Mouse (Mus musculus): ENCODE data around the gene Aldh3a2. TPM values are rescaled to one million over a fixed set of nuclear protein-coding genes. Genes with fewer than 3 reads are reported as not detected.

The Aldh3a2 gene
- total and polyA plus RNA-seq, 3 experiments = 19.5 to 28.4 (median 26.3) TPM

DNA sequence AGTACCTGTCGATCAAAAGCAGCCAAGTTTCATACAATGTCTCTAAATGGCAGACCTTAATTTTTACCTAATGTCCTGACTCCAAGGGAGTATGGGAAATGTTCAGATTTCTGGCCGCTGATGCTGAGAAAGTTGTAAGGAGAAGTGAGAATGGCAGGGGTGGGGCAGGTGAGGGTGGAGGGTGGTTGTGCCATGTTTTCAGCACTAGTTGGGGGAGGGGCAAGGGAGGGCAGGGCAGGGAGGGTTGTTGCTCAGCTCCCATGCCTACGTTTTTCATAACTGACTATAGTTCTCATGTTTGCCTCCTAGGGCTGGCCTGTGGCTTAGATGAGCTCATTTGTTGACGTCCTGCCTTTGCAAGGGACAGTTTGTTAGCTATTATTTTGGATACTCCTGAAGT, 41.8 kb downstream of the Aldh3a2 start:
- Histone ChIP-seq H3K27ac (ENCODE audit: insufficient read depth, low read depth) (no peak overlapping the region), H3K4me3 (replicated peaks in 1 of 3; ENCODE audit: low read depth in 2 of 3, low read length in 2 of 3, poor library complexity in 1 of 3) (no peak overlapping the region), H3K4me1 (ENCODE audit: control insufficient read depth in 1 of 2, insufficient read depth in 2 of 2) (peaks cover 9 to 17% of the 10 kb centered on the region in 2 experiments), H3K4me2 (ENCODE audit: insufficient read depth, low read depth, poor library complexity, severe bottlenecking) (no peak overlapping the region), H3K27me3 (replicated peaks) (no peaks in the 10 kb centered on the region), H3K9me3 (replicated peaks; ENCODE audit: low read length) (no peaks in the 10 kb centered on the region), H3K9ac (ENCODE audit: insufficient read depth, low read depth) (no peak overlapping the region), H3K79me2 (replicated peaks; ENCODE audit: control insufficient read depth, extremely low read depth, insufficient read depth, poor library complexity, severe bottlenecking) (no peaks in the 10 kb centered on the region), H3K36me3 (replicated peaks in 1 of 2; ENCODE audit: control insufficient read depth in 1 of 2, insufficient read depth in 1 of 2, low read length in 1 of 2) (no peaks in the 10 kb centered on the region)
- in situ Hi-C loops (cut with MboI; ENCODE audit: low pct_ligation_motif_present, low pct_unique_long_range_greater_than_20kb, low sequenced_read_pairs) (no loop called here), dilution Hi-C loops (cut with MboI; ENCODE audit: extremely low pct_ligation_motif_present, extremely low pct_unique_long_range_greater_than_20kb, low sequenced_read_pairs) (no loop called here)
- peak; percentile 64; the same call in 1 of the 2 replicates for TF ChIP-seq MAZ (IDR thresholded peaks at IDR 0.05; ENCODE audit: low read depth, low read length)
- no peak for TF ChIP-seq USF1 (IDR thresholded peaks at IDR 0.05; ENCODE audit: low read depth, low read length)
- 0 out of 2 replicates have a peak, but pooled peaks have one; percentile 15 for TF ChIP-seq TCF12 (IDR thresholded peaks at IDR 0.05; ENCODE audit: low read depth, low read length)
- 0 out of 2 replicates have a peak, but pooled peaks have one; percentile 22 for TF ChIP-seq MXI1 (IDR thresholded peaks at IDR 0.05; ENCODE audit: low read depth, low read length)
- TF ChIP-seq IRF4 (IDR thresholded peaks at IDR 0.05; ENCODE audit: low read depth, low read length) = peak; percentile 80
- peak; percentile 79; the same call in 1 of the 2 replicates for TF ChIP-seq CHD2 (IDR thresholded peaks at IDR 0.05; ENCODE audit: low read length)
- TF ChIP-seq MYC (IDR thresholded peaks at IDR 0.05; ENCODE audit: low read depth, low read length) = no peak
- no peak for TF ChIP-seq RCOR1 (conservative IDR thresholded peaks at IDR 0.05; ENCODE audit: low read depth, low read length)
- no peak for TF ChIP-seq ETS1 (conservative IDR thresholded peaks at IDR 0.05; ENCODE audit: low read depth, low read length)
- peak; percentile 56 for DNase-seq (ENCODE audit: extremely low read depth)

DNA sequence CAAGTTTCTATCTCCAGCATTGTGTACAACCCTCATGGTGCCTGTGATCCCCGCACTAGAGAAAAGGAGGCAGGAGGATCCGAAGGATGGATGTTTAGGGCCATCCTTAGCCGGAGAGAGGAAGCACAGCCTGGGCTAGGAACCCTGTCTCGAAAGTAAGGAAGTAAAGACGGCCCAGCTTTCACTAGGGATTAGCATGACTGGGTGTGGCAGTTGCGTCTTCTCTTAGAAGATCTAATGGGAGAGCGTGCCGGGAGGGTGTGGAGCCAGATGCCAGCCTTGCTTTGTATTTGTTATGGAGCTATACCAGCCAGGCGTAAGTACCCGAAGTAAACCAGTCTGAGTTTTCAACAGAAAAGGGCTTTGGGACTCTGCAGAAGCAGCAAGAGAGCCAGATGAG, 42.4 kb downstream of the Aldh3a2 start:
- H3K4me2 ChIP-seq (ENCODE audit: insufficient read depth, low read depth, poor library complexity, severe bottlenecking) = no peak overlapping the region
- no peak for TF ChIP-seq MEF2A (IDR thresholded peaks at IDR 0.05; ENCODE audit: borderline replicate concordance, low read depth, low read length)
- no peak for TF ChIP-seq POLR2AphosphoS2 (IDR thresholded peaks at IDR 0.05; ENCODE audit: low read depth, low read length)
- TF ChIP-seq USF1 (IDR thresholded peaks at IDR 0.05; ENCODE audit: low read depth, low read length) = no peak
- TF ChIP-seq CTCF (conservative IDR thresholded peaks at IDR 0.05 in 1 of 2, IDR thresholded peaks at IDR 0.05 in 1 of 2; ENCODE audit: low read depth in 2 of 2, low read length in 2 of 2) = no peak
- no peak for TF ChIP-seq BHLHE40 (IDR thresholded peaks at IDR 0.05; ENCODE audit: low read depth, low read length)
- no peak for TF ChIP-seq SMC3 (IDR thresholded peaks at IDR 0.05; ENCODE audit: low read depth, low read length)
- no peak for TF ChIP-seq EP300 (IDR thresholded peaks at IDR 0.05; ENCODE audit: low read length)
- TF ChIP-seq RCOR1 (conservative IDR thresholded peaks at IDR 0.05; ENCODE audit: low read depth, low read length) = no peak
- TF ChIP-seq POLR2A (IDR thresholded peaks at IDR 0.05; ENCODE audit: low read depth, low read length) = no peak
- no peak for TF ChIP-seq HCFC1 (IDR thresholded peaks at IDR 0.05; ENCODE audit: low read depth, low read length)
- TF ChIP-seq ELF1 (IDR thresholded peaks at IDR 0.05; ENCODE audit: low read depth, low read length) = no peak
- no peak for TF ChIP-seq ZNF384 (IDR thresholded peaks at IDR 0.05; ENCODE audit: low read depth, low read length)
- TF ChIP-seq CHD2 (IDR thresholded peaks at IDR 0.05; ENCODE audit: low read length) = no peak
- no peak for TF ChIP-seq GABPA (IDR thresholded peaks at IDR 0.05; ENCODE audit: insufficient replicate concordance, low read depth, low read length)
- TF ChIP-seq MXI1 (IDR thresholded peaks at IDR 0.05; ENCODE audit: low read depth, low read length) = no peak
- no peak for DNase-seq (ENCODE audit: extremely low read depth)
- H3K27ac ChIP-seq (ENCODE audit: insufficient read depth, low read depth) = no peak overlapping the region
- H3K4me1 ChIP-seq (ENCODE audit: control insufficient read depth in 1 of 2, insufficient read depth in 2 of 2) = peaks cover 9 to 17% of the 10 kb centered on the region in 2 experiments
- no peak overlapping the region for H3K4me3 ChIP-seq (replicated peaks in 1 of 3; ENCODE audit: low read depth in 2 of 3, low read length in 2 of 3, poor library complexity in 1 of 3)
- H3K27me3 ChIP-seq (replicated peaks) = no peaks in the 10 kb centered on the region
- in situ Hi-C loops (cut with MboI; ENCODE audit: low pct_ligation_motif_present, low pct_unique_long_range_greater_than_20kb, low sequenced_read_pairs) (no loop called here), dilution Hi-C loops (cut with MboI; ENCODE audit: extremely low pct_ligation_motif_present, extremely low pct_unique_long_range_greater_than_20kb, low sequenced_read_pairs) (no loop called here)
- no peaks in the 10 kb centered on the region for H3K9me3 ChIP-seq (replicated peaks; ENCODE audit: low read length)
- H3K36me3 ChIP-seq (replicated peaks in 1 of 2; ENCODE audit: control insufficient read depth in 1 of 2, insufficient read depth in 1 of 2, low read length in 1 of 2) = no peaks in the 10 kb centered on the region
- no peaks in the 10 kb centered on the region for H3K79me2 ChIP-seq (replicated peaks; ENCODE audit: control insufficient read depth, extremely low read depth, insufficient read depth, poor library complexity, severe bottlenecking)
- no peak overlapping the region for H3K9ac ChIP-seq (ENCODE audit: insufficient read depth, low read depth)
